In the genomic region with DNA sequence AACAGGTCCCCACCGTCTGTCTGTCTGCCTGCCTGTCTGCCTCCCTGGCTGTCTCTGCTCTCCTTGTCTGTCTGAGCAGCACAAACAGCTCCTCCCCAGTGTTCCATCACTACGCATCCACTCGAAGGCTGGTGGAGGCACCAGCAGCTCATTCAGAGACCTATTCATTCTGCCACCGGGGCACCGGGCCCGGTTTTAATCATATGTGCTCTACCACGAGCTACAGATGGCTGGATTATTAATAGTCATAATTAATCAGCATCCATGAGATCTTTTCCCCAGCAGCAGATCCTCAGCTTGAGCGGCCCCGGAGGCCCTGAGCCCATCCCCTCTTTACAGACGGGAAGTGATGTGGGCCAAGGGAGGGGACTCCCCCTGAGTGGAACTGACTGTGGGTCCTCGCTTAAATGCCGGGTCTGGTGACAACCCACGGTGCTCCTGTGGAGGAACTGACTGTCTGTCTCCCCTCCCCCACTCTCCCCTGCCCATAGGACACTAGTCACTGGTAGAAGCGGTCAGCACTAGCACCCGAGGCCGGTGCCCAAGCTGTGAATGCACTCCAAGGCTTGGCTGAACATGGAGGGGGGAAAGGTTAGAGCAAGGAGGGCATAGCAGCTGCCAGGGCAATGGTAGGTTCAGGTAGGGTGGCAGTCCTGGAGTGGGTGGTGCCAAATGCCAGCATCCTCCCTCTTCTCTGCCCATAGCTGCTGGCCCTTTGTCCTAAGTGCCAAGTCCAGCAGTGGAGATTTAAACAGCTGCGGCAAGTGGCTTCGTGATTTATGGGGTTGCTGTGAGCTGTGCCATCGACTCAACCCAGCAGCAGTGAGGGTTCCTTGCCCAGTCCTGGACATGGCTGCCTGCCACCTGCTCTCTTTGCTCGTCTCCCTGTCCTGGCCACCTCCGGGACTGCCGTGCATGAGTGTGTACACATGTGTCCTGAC, we compare ENCODE assay signal across 8 mouse cellular contexts. TPM values are rescaled to one million over a fixed set of nuclear protein-coding genes. Genes with fewer than 3 reads are reported as not detected.
DNase-seq lines count a peak whose midpoint lies in the region; ATAC-seq and TF ChIP-seq lines count a peak whose summit lies in the region.

No protein-coding gene starts in this region.

- H3K4me2 ChIP-seq in limb, embryonic 12.5 days, result no peak overlapping the region
- peak overlapping the region; percentile 32 for H3K4me2 ChIP-seq in neural tube, embryonic 12.5 days (replicated peaks)

- WGBS in limb, embryonic 12.5 days, result 67% methylated on average over 22 of the region's 22 CpGs
- 78% methylated on average over 22 of the region's 22 CpGs for WGBS in limb, embryonic 10.5 days
- WGBS in neural tube, embryonic 12.5 days, result 47% methylated on average over 22 of the region's 22 CpGs

- H3K27ac ChIP-seq in limb, embryonic 12.5 days, result peak overlapping the region; percentile 30; the same call in 1 of the 2 replicates
- no peak overlapping the region for H3K27ac ChIP-seq in limb, embryonic 10.5 days
- H3K27ac ChIP-seq in layer of hippocampus, adult 2 months, result peak overlapping the region; percentile 46; the same call in 1 of the 2 replicates
- peak overlapping the region; percentile 64 for H3K27ac ChIP-seq in neural tube, embryonic 12.5 days

- H3K27me3 ChIP-seq in limb, embryonic 12.5 days, result no peaks in the 10 kb centered on the region
- H3K27me3 ChIP-seq in limb, embryonic 10.5 days (ENCODE audit: low read depth, poor library complexity, severe bottlenecking), result no peaks in the 10 kb centered on the region
- no peaks in the 10 kb centered on the region for H3K27me3 ChIP-seq in neural tube, embryonic 12.5 days (replicated peaks)

- no peak for DNase-seq in limb, embryonic 10.5 days (ENCODE audit: low spot score)
- DNase-seq in brain, embryonic 18.5 days (ENCODE audit: low read depth, low spot score), result peak; percentile 36
- DNase-seq in layer of hippocampus, adult 2 months (ENCODE audit: low spot score in 2 of 2), result peak; percentile 71 to 81
- DNase-seq in urinary bladder, postnatal 10 days (ENCODE audit: low spot score), result no peak

- H3K9me3 ChIP-seq in limb, embryonic 12.5 days, result no peaks in the 10 kb centered on the region
- H3K9me3 ChIP-seq in limb, embryonic 10.5 days (replicated peaks), result no peaks in the 10 kb centered on the region
- H3K9me3 ChIP-seq in neural tube, embryonic 12.5 days, result no peaks in the 10 kb centered on the region

- no peak overlapping the region for H3K4me3 ChIP-seq in limb, embryonic 12.5 days (replicated peaks)
- H3K4me3 ChIP-seq in limb, embryonic 10.5 days, result no peak overlapping the region
- H3K4me3 ChIP-seq in layer of hippocampus, adult 2 months, result peak overlapping the region; percentile 1; the same call in 1 of the 2 replicates
- H3K4me3 ChIP-seq in neural tube, embryonic 12.5 days, result no peak overlapping the region

- ATAC-seq in limb, embryonic 12.5 days (ENCODE audit: insufficient number of reproducible peaks, insufficient read depth, low FRiP score, low TSS enrichment, low read depth), result no peak
- peak; percentile 60 to 65; a peak in 3 of 4 replicates for ATAC-seq in hematopoietic stem cell, adult 5-6 weeks (replicated peaks in 1 of 2; ENCODE audit: insufficient read depth in 1 of 2, low FRiP score in 2 of 2, low TSS enrichment in 1 of 2, low read depth in 1 of 2, poor library complexity in 2 of 2, severe bottlenecking in 2 of 2)
- peak; percentile 19; the same call in 1 of the 2 replicates for ATAC-seq in neural tube, embryonic 12.5 days (ENCODE audit: low FRiP score, low read depth)
- no peak for ATAC-seq in erythroid progenitor cell, adult 5-6 weeks (replicated peaks; ENCODE audit: low FRiP score, poor library complexity, severe bottlenecking)

- H3K36me3 ChIP-seq in limb, embryonic 12.5 days, result no peaks in the 10 kb centered on the region; the same call in 1 of the 2 replicates
- no peaks in the 10 kb centered on the region for H3K36me3 ChIP-seq in limb, embryonic 10.5 days
- no peaks in the 10 kb centered on the region for H3K36me3 ChIP-seq in neural tube, embryonic 12.5 days

- H3K4me1 ChIP-seq in limb, embryonic 12.5 days (replicated peaks), result peaks cover 100% of the 10 kb centered on the region
- peaks cover 99% of the 10 kb centered on the region for H3K4me1 ChIP-seq in limb, embryonic 10.5 days
- peaks cover 98% of the 10 kb centered on the region for H3K4me1 ChIP-seq in neural tube, embryonic 12.5 days

- no peak for TF ChIP-seq CTCF in layer of hippocampus, adult 2 months (conservative IDR thresholded peaks at IDR 0.05)

- H3K9ac ChIP-seq in limb, embryonic 12.5 days (replicated peaks), result no peak overlapping the region
- 0 out of 2 replicates have a peak overlapping the region, but pooled peaks have one; percentile 6 for H3K9ac ChIP-seq in neural tube, embryonic 12.5 days

RNA-seq across cellular contexts. Expression of a gene that starts 34.6 kb away (rescaled TPM):
- polyA plus RNA-seq in limb, embryonic 12.5 days (2016; fragmentation: Nextera tagmentation; extraction: Ambion mirVana), result 53.4 and 57.1 TPM in 2 replicates
- polyA plus RNA-seq in limb, embryonic 10.5 days (2016; fragmentation: Nextera tagmentation; extraction: Ambion mirVana), result 43.8 and 55.5 TPM in 2 replicates
- total RNA-seq in hematopoietic stem cell, adult 5-6 weeks (2017), result 9.8 and 17.0 TPM in 2 replicates
- total RNA-seq in layer of hippocampus, adult 2 months (2021), result 10 to 100 TPM; 87.7 to 99.3 TPM
- 62.2 and 63.4 TPM in 2 replicates for polyA plus RNA-seq in neural tube, embryonic 12.5 days (2016; fragmentation: Nextera tagmentation; extraction: Ambion mirVana)
- total RNA-seq in erythroid progenitor cell, adult 5-6 weeks (2015; ENCODE audit: low replicate concordance), result 20.9 and 36.0 TPM in 2 replicates
- 4.0 and 4.6 TPM in 2 replicates for total RNA-seq in erythroid progenitor cell, adult 5-6 weeks (2017; ENCODE audit: low replicate concordance)

Comparison
In these comparisons a context has a peak if more than half of its experiments do, and no peak if none do; other contexts are left out.
1. ATAC-seq: peak in hematopoietic stem cell, adult 5-6 weeks (2 of 2) and neural tube, embryonic 12.5 days (single experiment); none in limb, embryonic 12.5 days (single experiment) and erythroid progenitor cell, adult 5-6 weeks (single experiment).
2. DNase-seq: peak in brain, embryonic 18.5 days (single experiment) and layer of hippocampus, adult 2 months (2 of 2); none in limb, embryonic 10.5 days (single experiment) and urinary bladder, postnatal 10 days (single experiment).